Mouse (Mus musculus) kidney, adult 18-20 months (tissue): ENCODE results near the gene Nxf3.
"Not testable (repeated sequence)": the region's sequence is repeated elsewhere in the genome, so short reads cannot be mapped to it uniquely, and the experiment has no call there.

Experiments
- DNase-seq: peaks from one replicate; pipeline ENCODE4 v3.0.0; 2021

Gene Nxf3

GRCm38 (mm10) chrX:136085155-136085554 is at the start of gene Nxf3:
Gene Nxf3, minus strand, starts transcription at chrX:136085255.
- no peak for DNase-seq

GRCm38 (mm10) chrX:136127744-136128064 is 42.6 kb upstream of the Nxf3 start:
- DNase-seq: peak; percentile 41

GRCm38 (mm10) chrX:136127038-136127743 is 42.1 kb upstream of the Nxf3 start:
- no peak for DNase-seq

DNA sequence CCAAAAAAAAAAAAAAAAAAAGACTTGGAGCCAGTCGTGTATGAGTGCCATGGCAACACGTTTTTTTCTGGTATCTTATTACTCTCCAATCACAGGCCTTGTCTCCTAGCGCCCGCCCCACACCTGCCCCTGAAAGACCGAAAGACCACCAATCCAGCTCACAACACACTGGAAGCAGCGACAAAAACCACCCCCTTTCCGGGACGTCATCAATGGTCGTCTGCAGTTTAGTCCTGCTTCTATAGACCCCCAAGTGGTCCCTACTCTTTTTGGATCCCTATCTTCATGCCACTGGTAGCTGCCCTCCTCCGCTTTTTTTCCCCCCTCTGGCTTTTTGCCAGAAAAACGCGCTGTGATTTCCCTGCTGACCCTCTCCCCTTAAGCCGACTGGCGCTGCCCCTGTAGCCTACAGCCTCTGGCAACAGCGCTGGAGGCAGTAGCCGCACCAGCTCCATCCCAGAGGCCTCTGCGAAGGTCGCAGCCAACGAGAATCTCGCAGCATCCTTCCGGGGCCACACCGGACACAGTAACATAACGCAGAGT is 30.4 kb upstream of the Nxf3 start:
- DNase-seq: no peak

- DNase-seq: no peak
These were observed 30.0 kb upstream of the Nxf3 start for GRCm38 (mm10) chrX:136115015-136115414.

GRCm38 (mm10) chrX:136107942-136108341 is 22.9 kb upstream of the Nxf3 start:
- peak; percentile 46 for DNase-seq

DNA sequence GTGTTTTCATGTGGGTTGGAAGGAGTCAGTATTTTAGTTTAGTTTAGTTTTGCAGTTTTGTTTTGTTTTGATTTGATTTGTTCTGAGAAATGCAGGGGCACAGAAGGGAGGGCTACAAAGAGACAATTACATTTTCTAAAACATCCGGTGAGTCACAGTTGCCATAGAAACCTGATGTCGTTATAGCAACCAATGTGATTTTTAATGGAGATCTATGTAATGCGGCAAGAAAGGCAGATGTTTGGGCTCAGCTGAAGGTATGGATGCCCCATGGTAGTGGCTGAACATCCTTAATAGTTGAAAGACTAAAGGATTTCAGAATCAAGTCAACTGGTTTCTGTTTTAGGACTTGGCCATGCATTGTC is 19.7 kb upstream of the Nxf3 start:
- DNase-seq: no peak

- no peak for DNase-seq
These were observed 19.1 kb upstream of the Nxf3 start for GRCm38 (mm10) chrX:136104046-136104723.

GRCm38 (mm10) chrX:136094421-136094820 is 9.4 kb upstream of the Nxf3 start:
- no peak for DNase-seq

DNA sequence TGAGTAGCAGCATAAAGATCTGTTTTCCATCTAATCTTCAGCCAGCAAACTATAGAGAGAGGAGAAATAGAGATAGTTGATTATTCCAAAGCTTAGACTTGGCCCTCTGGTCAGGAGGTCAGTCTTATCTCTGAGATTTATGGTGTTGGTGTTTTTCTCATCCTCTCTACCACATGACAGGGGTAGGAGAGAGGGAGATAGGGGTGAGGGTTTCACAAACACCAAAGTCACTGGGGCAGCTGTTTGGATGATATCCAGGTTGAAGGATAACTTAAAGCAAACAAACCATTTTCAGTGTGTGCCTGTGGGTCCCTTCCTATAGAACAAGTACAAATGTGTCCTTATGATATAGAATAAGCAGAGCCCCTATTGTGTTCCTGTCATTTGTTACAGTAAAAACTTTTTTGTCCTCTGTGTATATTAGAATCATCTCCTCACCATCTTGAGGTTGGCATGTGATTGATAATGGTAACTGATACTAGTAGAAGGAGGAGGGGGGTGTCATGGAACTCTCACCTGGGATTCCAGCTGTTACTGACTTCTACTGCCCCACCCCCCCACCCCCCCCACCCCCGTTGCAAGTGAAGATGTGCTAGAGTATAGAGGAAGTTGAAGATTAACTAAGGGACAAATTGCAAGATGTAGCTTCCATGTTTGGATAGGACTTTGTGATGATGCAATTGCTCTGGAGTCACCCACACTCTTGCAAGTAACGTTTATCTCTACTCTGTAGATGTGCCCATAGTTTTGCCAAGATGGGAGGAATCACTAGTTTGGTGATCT is 7.6 kb upstream of the Nxf3 start:
- DNase-seq: no peak

DNA sequence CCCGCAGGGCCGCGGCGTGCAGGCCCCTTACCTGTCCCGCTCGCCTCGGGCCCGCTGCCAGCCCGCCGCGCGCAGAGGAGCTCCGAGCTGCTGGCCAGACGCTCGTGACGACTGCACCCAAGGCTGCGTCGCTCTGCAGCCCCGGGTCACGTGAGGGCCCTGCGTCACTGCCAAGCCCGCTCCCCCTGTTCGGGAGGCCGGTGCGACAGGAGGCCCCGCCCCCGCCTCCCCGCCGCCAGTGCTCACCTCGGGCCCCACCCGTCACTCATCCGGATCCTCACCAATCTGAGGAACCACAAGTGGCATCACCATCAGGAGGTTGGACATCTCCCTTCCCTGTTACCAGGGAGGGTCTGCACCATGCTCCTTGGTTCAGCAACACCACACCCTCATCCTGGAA is 17.0 kb downstream of the Nxf3 start, which contains the start of gene Bex2:
Gene Bex2, minus strand, starts transcription at position 217 of the 400 bp plus-strand sequence.
- not testable (repeated sequence) for DNase-seq

GRCm38 (mm10) chrX:136067201-136067991 is 17.7 kb downstream of the Nxf3 start:
- DNase-seq: not testable (repeated sequence)

- no peak for DNase-seq
These were observed 24.4 kb downstream of the Nxf3 start for GRCm38 (mm10) chrX:136060698-136061097.

DNA sequence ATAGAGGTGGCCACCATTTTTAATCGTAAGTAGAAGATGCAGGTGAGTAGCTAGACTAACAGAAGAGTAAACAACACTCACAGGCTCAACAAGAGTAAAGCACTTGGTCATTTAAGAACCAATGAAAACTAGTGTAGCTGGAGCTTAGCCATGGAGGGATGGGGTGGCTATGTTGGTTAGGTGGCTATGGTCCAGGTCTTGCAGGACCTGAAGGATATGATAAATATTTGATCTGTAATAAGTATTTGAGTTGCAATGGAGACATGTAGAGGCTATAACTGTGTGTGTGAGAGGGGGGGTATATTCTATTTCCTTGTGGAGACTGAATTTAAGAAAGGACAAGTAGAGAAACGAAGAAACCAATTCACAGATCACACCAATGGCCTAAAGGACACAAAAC is 33.8 kb downstream of the Nxf3 start:
- DNase-seq: no peak

DNA sequence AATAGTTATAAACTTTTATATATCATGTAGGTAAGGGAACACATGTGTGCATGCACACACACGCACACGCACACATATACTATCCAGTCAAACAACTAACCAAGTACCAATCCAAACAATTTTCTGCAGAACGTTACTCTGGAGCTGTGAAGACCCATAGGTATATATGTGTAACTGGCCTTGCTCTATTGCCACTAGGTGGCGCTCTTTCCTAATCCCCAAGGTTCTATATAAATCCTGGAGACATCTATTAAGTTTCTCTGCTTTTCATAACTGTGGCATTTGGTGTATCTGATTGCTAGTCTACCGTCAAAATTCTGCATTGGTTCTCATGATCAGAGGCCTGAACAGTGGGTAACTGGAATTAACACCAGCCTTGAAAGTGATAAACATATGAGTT is 37.5 kb downstream of the Nxf3 start:
- peak; percentile 48 for DNase-seq

DNA sequence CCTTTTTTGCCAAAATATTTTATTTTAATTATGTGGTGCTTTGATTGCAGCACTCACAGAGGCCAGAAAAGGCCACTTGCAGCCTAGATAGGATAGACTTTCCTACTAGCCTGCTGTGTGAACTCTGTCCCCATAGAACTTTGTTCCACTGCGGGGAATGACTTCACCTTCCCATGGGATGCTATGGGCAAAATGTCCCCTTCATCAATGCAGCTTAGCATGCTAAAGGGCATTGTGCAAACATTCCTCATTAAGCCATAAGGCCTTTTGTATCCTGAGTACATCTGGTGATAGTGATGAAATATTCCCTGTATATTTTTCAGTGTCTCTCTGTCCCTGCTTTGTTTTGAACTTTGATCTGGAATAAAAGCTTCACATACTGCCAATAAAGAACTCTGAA is 41.3 kb downstream of the Nxf3 start:
- no peak for DNase-seq

GRCm38 (mm10) chrX:136032799-136033763 is 52.0 kb downstream of the Nxf3 start, which contains the start of gene Arxes1:
Gene Arxes1, plus strand, starts transcription at chrX:136033367.
- DNase-seq: peak; percentile 3

GRCm38 (mm10) chrX:136030331-136030730 is 54.7 kb downstream of the Nxf3 start:
- no peak for DNase-seq
